Mouse (Mus musculus) myocyte (in vitro differentiated cells): ENCODE measurements around the gene Olfr652. TPM values are rescaled to one million over a fixed set of nuclear protein-coding genes. Genes with fewer than 3 reads are reported as not detected.

Experiments
- H3K27me3 ChIP-seq: one replicate; pipeline ENCODE4 v1.6.1; 2011; ENCODE audit not compliant: control insufficient read depth, insufficient read depth, insufficient read length
- H3K36me3 ChIP-seq: one replicate; pipeline ENCODE4 v1.6.1; 2011; ENCODE audit not compliant: control insufficient read depth, insufficient read depth
- H3K4me2 ChIP-seq: one replicate; pipeline ENCODE4 v1.6.1; 2011; ENCODE audit warnings: low read depth, control low read depth
- H3K4me3 ChIP-seq: one replicate; pipeline ENCODE4 v1.5.1; 2011; ENCODE audit warnings: mild to moderate bottlenecking, control low read depth, moderate library complexity
- H3K79me2 ChIP-seq: one replicate; pipeline ENCODE4 v1.6.1; 2011; ENCODE audit not compliant: control insufficient read depth, insufficient read depth
- H3ac ChIP-seq: one replicate; pipeline ENCODE4 v1.6.1; 2011; ENCODE audit not compliant: control insufficient read depth, insufficient read length
- CEBPB ChIP-seq: IDR thresholded peaks from 2 replicates; pipeline ENCODE4 v1.6.1; 2011; ENCODE audit warnings: mild to moderate bottlenecking, moderate library complexity; ENCODE audit not compliant: poor library complexity, insufficient read depth, severe bottlenecking
- E2F4 ChIP-seq: IDR thresholded peaks from one replicate; pipeline ENCODE4 v1.6.1; 2011; ENCODE audit warnings: mild to moderate bottlenecking, control low read depth, moderate library complexity; ENCODE audit not compliant: insufficient read depth
- MAX ChIP-seq: IDR thresholded peaks from one replicate; pipeline ENCODE4 v1.6.1; 2011; ENCODE audit warnings: low read depth, mild to moderate bottlenecking, control low read depth
- MYOD1 ChIP-seq, 3 experiments: IDR thresholded peaks; one replicate each; pipeline ENCODE4 v1.6.1; 2011; ENCODE audit warnings: control low read depth in 2 of 3, low read depth in 2 of 3, mild to moderate bottlenecking in 2 of 3, moderate library complexity in 1 of 3; ENCODE audit not compliant: insufficient read length in 2 of 3, control insufficient read depth in 1 of 3
- MYOG ChIP-seq, 3 experiments: IDR thresholded peaks; one replicate each; pipeline ENCODE4 v1.6.1; 2011; ENCODE audit warnings: control low read depth in 2 of 3, low read depth in 2 of 3, mild to moderate bottlenecking in 2 of 3; ENCODE audit not compliant: insufficient read length in 2 of 3, control insufficient read depth in 1 of 3, insufficient read depth in 1 of 3
- POLR2A ChIP-seq: IDR thresholded peaks from one replicate; pipeline ENCODE4 v1.6.1; 2011; ENCODE audit warnings: low read depth, mild to moderate bottlenecking, control low read depth, moderate library complexity; ENCODE audit not compliant: insufficient read length
- POLR2AphosphoS2 ChIP-seq: IDR thresholded peaks from one replicate; pipeline ENCODE4 v1.6.1; 2011; ENCODE audit warnings: low read depth, control low read depth; ENCODE audit not compliant: insufficient read length
- REST ChIP-seq: IDR thresholded peaks from one replicate; pipeline ENCODE4 v1.6.1; 2011; ENCODE audit warnings: mild to moderate bottlenecking, control low read depth, moderate library complexity; ENCODE audit not compliant: insufficient read depth, insufficient read length
- SRF ChIP-seq: IDR thresholded peaks from one replicate; pipeline ENCODE4 v1.6.1; 2011; ENCODE audit warnings: low read depth; ENCODE audit not compliant: control insufficient read depth, insufficient read length
- TCF12 ChIP-seq: IDR thresholded peaks from one replicate; pipeline ENCODE4 v1.6.1; 2011; ENCODE audit warnings: mild to moderate bottlenecking, control low read depth; ENCODE audit not compliant: poor library complexity, insufficient read depth, severe bottlenecking
- TCF3 ChIP-seq: IDR thresholded peaks from one replicate; pipeline ENCODE4 v1.6.1; 2011; ENCODE audit warnings: low read depth, control low read depth; ENCODE audit not compliant: insufficient read length
- USF1 ChIP-seq: IDR thresholded peaks from one replicate; pipeline ENCODE4 v1.6.1; 2011; ENCODE audit warnings: low read depth, mild to moderate bottlenecking, control low read depth, moderate library complexity
- polyA plus RNA-seq: library from polyadenylated mRNA; unstranded; fragments of >200 nt; fragmentation: generic; extraction: Trizol; gene quantifications from one replicate; pipeline ENCODE4 v1.2.1, GENCODE M21; 2012; ENCODE audit warnings: missing spikeins

Gene Olfr652
- not detected for polyA plus RNA-seq

DNA sequence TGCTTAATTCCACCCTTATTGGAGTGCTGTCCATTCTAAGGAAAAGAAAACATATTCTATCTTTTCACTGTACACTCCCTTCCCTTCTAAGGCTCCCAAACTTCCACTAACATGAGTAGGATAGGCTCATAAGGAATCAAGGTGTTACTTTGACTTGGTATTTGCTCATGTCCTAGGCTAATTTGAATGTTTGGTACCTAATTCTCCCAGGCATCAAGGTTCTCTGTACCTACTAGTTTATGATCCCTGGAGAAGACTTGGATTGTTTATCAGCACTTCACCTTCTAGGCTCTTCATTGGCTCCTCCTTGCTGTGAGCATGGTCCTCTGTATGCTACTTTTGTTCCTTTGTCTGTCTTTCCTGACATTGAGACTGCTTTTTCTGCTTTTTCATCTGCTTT, at the start of gene Olfr652:
Olfr652 (plus strand) TSS at position 301 of the 400 bp plus-strand sequence.
- no peak within 1 kb of the TSS for H3K4me3 ChIP-seq
- TF ChIP-seq POLR2AphosphoS2 (no peak), E2F4 (no peak), TCF12 (no peak), CEBPB (no peak), MYOG (IDR thresholded peaks at IDR 0.05; ENCODE audit: control insufficient read depth in 1 of 3, insufficient read depth in 1 of 3, insufficient read length in 2 of 3, low read depth in 2 of 3) (no peak), MYOD1 (IDR thresholded peaks at IDR 0.05; ENCODE audit: control insufficient read depth in 1 of 3, insufficient read length in 2 of 3, low read depth in 2 of 3) (no peak), SRF (no peak), USF1 (no peak), TCF3 (no peak), POLR2A (no peak), MAX (no peak), REST (no peak)
- no peaks in the 10 kb centered on the region for H3K36me3 ChIP-seq
- H3K79me2 ChIP-seq: no peaks in the 10 kb centered on the region
- H3ac ChIP-seq: no peak within 1 kb of the TSS
- H3K27me3 ChIP-seq: no peaks in the 10 kb centered on the region
- no peak within 1 kb of the TSS for H3K4me2 ChIP-seq

DNA sequence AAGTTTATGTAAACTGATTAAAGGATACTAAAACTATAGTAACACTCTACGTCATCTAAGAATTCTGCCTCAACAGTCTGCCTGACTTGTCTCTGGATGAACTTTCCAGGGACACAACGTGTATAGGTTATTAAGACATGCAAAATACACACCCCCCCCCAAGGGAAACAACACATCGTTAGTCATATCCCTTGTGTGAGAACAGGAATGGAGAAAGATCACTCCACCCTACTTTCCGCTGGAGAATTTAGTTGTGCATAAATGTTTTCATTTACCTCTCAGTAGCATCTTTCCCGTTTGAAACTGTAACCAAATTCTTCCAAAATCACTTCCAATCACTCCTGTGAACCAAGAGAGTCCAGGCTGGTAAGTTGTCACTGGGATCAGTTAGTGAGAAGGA, 10.9 kb upstream of the Olfr652 start, which contains the start of gene Olfr651:
Olfr651 (plus strand) TSS at position 301 of the 400 bp plus-strand sequence.
- no peaks in the 10 kb centered on the region for H3K79me2 ChIP-seq
- TF ChIP-seq MYOD1 (IDR thresholded peaks at IDR 0.05; ENCODE audit: control insufficient read depth in 1 of 3, insufficient read length in 2 of 3, low read depth in 2 of 3) (no peak), POLR2AphosphoS2 (no peak), SRF (no peak), POLR2A (no peak), CEBPB (no peak)
- H3ac ChIP-seq: no peak within 1 kb of the TSS
- H3K36me3 ChIP-seq: no peaks in the 10 kb centered on the region
- no peaks in the 10 kb centered on the region for H3K27me3 ChIP-seq
- no peak within 1 kb of the TSS for H3K4me3 ChIP-seq
- H3K4me2 ChIP-seq: no peak within 1 kb of the TSS

DNA sequence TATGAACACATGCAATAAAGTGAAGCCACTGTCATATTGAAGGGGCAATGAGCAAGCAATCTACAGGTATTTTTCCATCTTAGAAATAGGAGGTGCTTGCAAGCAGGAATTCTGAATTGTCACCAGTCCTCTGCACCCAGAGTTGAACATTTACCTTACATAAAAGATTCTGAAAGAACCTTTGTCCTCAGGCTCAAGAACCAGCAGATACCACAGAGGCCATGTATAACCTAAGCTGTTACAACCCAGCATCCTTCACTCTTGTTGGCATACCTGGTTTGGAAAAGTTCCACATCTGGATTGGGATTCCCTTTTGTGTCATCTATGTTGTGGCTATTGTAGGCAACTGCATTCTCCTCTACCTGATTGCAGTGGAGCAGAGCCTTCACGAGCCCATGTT, 8.0 kb upstream of the Olfr652 start:
- Histone ChIP-seq H3K27me3 (no peaks in the 10 kb centered on the region), H3K4me2 (no peak overlapping the region), H3K36me3 (no peaks in the 10 kb centered on the region), H3K4me3 (no peak overlapping the region), H3K79me2 (no peaks in the 10 kb centered on the region), H3ac (no peak overlapping the region)
- TF ChIP-seq POLR2AphosphoS2 (no peak), MYOG (IDR thresholded peaks at IDR 0.05; ENCODE audit: control insufficient read depth in 1 of 3, insufficient read depth in 1 of 3, insufficient read length in 2 of 3, low read depth in 2 of 3) (no peak), E2F4 (no peak)

DNA sequence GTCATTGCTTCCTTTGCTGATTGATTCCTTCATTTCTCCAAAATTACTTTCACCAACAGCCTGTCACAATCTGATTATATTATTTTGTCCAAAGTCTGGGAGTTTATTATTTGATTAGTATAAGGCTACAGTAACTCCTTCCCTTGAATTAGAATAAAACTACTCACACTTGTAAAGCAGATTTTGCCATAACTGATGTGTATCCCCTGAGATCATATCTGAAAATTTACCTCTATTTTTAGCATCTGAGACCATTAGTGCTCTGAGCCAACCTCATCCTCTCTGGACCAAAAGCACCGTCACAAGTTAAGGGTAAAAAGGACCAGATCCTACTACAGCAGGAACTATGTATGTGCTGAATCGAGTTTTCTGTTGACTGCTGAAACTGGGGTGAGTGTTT, 16.3 kb downstream of the Olfr652 start, which contains the start of gene Olfr653:
Olfr653 (plus strand) TSS at position 301 of the 400 bp plus-strand sequence.
- H3K79me2 ChIP-seq: no peaks in the 10 kb centered on the region
- no peaks in the 10 kb centered on the region for H3K36me3 ChIP-seq
- H3K4me3 ChIP-seq: no peak within 1 kb of the TSS
- H3K27me3 ChIP-seq: no peaks in the 10 kb centered on the region
- TF ChIP-seq TCF3: no peak
- TF ChIP-seq POLR2AphosphoS2: no peak
- TF ChIP-seq E2F4: no peak
- TF ChIP-seq CEBPB: no peak
- TF ChIP-seq TCF12: no peak
- TF ChIP-seq MYOD1 (IDR thresholded peaks at IDR 0.05; ENCODE audit: control insufficient read depth in 1 of 3, insufficient read length in 2 of 3, low read depth in 2 of 3): no peak
- no peak for TF ChIP-seq MYOG (IDR thresholded peaks at IDR 0.05; ENCODE audit: control insufficient read depth in 1 of 3, insufficient read depth in 1 of 3, insufficient read length in 2 of 3, low read depth in 2 of 3)
- TF ChIP-seq USF1: no peak
- TF ChIP-seq MAX: no peak
- TF ChIP-seq REST: no peak
- H3K4me2 ChIP-seq: no peak within 1 kb of the TSS
- H3ac ChIP-seq: no peak within 1 kb of the TSS

DNA sequence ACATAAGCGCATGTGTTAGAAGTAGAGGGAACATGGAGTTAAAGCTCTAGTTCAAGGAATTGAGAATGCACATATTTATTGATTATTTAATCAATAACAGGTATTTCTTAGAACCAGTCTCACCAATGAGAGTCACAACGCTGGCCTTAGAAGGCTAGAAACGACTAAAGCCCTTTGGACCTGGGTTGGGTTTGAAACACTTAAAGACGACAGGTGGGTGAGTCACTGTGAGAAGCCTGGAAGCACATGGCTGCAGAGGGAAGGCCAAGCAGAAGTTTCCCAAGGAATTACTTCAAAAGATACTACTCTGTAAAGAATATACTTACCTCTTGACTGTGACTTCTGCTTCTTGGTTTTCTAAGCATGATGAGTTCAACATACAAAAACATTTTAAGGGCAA, 20.1 kb downstream of the Olfr652 start:
- Histone ChIP-seq H3K36me3 (no peaks in the 10 kb centered on the region), H3ac (no peak overlapping the region), H3K79me2 (no peaks in the 10 kb centered on the region), H3K4me2 (no peak overlapping the region), H3K4me3 (no peak overlapping the region), H3K27me3 (no peaks in the 10 kb centered on the region)
- no peak for TF ChIP-seq TCF12
- TF ChIP-seq SRF: no peak
- TF ChIP-seq TCF3: no peak
- no peak for TF ChIP-seq E2F4
- TF ChIP-seq POLR2A: no peak
- no peak for TF ChIP-seq MYOG (IDR thresholded peaks at IDR 0.05; ENCODE audit: control insufficient read depth in 1 of 3, insufficient read depth in 1 of 3, insufficient read length in 2 of 3, low read depth in 2 of 3)
- no peak for TF ChIP-seq POLR2AphosphoS2
- TF ChIP-seq REST: no peak
- no peak for TF ChIP-seq MYOD1 (IDR thresholded peaks at IDR 0.05; ENCODE audit: control insufficient read depth in 1 of 3, insufficient read length in 2 of 3, low read depth in 2 of 3)
- TF ChIP-seq MAX: no peak
- TF ChIP-seq CEBPB: no peak
- no peak for TF ChIP-seq USF1
